Mouse (Mus musculus): ENCODE measurements around the gene Cpvl.

Gene Cpvl

DNA sequence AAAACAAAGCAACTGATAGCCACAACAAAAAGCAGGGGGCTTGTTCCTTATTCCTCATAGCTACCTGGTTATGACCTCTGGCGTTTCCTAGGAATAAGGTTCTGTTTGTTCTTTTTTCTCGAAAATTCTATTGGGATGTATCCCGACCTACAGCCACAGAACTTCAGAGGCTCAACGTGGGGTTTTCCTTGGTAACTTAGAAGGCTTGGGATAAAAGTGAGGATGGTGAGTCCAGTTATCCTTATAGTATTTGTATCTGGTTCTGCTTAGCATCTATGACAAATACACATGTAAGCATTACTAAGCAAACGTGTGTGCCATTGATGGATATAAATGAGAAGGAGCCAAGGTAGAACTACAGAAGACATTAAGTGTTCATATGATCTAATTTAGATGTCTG is at the start of gene Cpvl:
Gene Cpvl, minus strand, starts transcription at position 101 of the 400 bp plus-strand sequence.
- DNase-seq (ENCODE audit: low read depth, low spot score), result no peak

DNA sequence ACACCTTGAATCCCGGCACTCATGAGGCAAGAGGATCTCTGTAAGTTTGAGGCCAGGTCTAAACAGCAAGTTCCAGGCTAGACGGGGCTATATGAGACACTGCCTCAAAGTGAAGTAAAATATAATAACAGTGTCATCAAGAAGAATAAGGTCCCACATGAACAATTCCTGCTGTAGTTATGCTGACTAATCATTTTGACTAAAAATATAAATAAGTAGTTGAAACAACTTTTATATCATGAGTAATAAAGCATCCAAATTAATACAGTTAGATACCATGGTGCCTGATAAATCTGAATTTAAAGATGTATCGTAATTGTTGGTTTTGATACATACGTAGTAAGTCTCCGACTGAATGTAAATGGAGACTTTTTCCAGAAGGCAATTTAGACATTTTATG is 45.4 kb upstream of the Cpvl start:
- DNase-seq (ENCODE audit: low read depth, low spot score), result no peak

GRCm38 (mm10) chr6:54021123-54021789 is 42.8 kb upstream of the Cpvl start:
- peak; percentile 40 for DNase-seq (ENCODE audit: low read depth, low spot score)

DNA sequence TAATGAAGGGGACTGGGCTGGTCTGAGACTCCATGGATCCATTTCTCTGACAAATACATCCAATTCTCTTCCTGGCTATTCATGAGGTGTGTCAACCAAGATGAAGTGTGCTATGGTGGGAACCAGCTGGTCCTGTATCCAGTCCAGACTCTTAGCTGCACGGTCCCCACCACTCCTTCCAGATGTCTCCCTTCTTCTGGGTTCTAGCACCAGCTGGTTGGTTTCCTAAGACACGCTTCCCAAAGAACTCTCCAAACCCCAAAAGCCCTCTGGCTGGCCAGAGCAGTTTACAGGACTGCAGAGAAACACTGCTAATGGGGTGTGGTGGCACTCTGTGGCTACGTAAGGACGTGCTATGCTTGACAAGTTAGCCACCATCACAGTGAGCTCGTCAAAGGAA is 40.4 kb upstream of the Cpvl start:
- DNase-seq (ENCODE audit: low read depth, low spot score), result no peak

DNA sequence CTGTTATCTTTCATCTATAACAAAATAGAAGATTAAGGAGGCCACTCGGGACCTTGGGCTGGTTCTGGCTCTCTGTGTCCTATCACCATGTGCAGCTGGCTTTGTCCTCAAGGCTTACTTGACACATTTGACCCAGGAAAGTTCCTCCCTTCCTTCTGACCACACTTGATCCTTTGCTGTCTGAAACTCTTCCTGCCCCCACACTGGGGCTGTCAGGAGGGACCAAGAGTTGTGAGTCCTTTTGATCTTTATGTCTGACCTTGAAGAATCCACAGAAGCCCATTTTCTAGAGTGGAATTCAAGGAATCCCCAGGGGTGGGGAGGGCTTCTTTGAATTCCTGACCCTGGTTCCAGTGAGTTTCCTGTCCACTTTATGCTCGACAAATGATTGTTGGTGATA is 39.6 kb upstream of the Cpvl start:
- no peak for DNase-seq (ENCODE audit: low read depth, low spot score)

DNA sequence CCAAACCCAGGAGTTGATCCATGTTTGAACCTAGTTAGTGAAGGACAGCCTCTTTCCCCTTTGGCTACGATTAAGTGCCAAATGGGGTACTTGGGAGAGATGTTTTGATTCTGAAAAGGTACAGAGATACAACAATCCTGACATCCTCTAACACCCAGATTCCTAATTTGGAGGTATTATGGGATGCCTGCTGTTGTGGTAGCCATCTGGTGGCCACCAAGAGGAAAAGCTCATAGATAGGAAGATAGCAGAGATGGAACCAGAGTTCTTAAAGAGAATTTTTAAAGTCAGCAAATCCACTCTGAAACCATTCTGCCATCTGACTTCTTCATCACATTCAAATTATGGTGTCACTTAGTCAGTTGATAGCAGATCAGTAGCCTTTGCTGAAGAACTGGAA is 33.7 kb upstream of the Cpvl start:
- DNase-seq (ENCODE audit: low read depth, low spot score), result no peak

- DNase-seq (ENCODE audit: low read depth, low spot score), result no peak
Observed at GRCm38 (mm10) chr6:54010362-54010761, 31.9 kb upstream of the Cpvl start.

- no peak for DNase-seq (ENCODE audit: low read depth, low spot score)
Observed at GRCm38 (mm10) chr6:54009293-54009692, 30.8 kb upstream of the Cpvl start.

GRCm38 (mm10) chr6:54008448-54009120 is 30.1 kb upstream of the Cpvl start:
- no peak for DNase-seq (ENCODE audit: low read depth, low spot score)

DNA sequence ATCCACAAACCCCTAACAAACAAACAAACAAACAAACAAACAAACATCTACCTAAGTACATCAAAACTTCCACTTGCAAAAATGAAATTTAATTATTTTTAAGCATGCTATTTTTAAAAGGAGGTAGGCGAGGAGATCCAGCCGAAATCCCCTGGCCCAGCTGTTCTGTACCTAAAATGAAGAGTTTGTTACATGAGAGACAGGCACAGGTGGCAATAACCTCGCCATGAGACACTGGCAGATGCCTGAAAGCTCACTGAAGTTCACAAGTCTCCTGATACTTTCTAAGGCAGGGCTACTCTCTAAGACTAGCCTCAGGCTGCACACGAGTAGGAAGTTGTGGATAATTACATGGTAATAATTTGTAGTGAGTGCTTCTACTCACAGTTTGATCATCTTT is 26.8 kb upstream of the Cpvl start:
- no peak for DNase-seq (ENCODE audit: low read depth, low spot score)

DNA sequence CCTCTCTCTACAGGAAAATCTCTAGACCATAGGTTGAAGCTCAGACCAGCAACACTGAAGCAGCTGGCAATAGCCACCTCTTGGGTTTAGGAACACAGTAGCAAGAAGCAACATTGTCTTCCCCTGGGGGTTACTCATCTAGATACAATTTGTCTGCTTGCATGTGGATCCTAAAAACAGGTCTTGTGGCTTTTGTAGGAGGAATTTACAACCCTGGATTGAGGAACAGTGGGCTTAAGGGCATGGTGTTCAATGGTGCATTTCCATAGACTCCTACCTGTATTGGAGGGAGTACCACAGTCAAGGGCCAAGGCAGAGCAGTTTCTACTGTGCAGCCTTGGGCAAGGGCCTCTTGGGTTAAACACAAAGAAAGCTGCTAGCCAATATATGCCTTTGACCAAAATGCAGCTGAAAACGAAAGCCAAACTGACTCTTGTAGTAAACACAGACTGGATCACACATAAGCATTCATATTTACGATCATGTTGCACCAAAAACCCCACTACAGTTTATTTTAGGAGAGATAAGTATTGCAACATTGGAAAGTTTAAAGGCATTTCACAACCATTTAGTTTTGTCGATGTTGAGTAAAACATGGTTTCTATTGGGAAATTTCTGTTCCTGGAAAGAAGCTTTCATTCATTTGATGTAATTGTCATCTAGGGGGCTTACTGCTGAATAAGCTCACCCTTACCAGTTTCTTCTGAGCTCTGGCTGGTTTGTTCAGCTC is 17.9 kb upstream of the Cpvl start:
- DNase-seq (ENCODE audit: low read depth, low spot score), result no peak

DNA sequence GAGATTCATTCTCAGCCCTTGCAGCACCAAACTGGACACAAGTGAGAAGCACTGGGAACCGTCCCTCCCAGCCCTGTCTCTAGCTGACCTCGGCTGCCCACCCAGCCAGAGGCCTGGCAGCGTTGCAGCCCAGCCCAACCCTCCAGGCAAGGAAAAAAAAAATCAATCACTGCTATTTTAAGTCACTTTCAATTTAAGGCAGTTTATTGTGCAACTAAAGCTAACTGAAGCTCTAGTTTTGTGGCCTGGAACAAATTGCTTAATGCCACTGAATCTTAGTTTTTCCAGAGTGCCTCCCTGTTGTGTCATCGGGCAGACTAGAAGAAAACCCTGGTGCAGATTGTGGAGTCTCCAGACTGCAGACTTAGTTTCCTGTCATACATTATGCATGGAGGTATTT is 17.0 kb upstream of the Cpvl start:
- DNase-seq (ENCODE audit: low read depth, low spot score), result no peak

DNA sequence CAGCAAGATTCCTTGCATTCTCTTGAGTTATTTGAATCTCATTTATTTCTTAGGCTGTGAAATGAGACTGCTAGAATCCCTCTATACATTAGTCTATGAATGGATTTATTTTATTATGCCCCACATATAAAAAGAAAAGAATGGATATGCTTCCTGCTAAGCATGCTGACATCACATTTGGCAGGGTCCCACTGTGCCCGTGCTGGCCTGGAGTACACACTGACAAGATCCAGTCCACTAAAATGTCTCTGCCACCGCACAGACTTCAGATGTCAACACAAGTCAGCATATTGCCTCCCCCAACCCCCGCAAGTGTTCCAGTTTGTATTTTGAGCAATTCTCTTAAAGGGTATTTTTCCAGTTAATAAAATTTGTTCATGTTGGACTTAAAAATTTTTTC is 13.9 kb upstream of the Cpvl start:
- no peak for DNase-seq (ENCODE audit: low read depth, low spot score)

DNA sequence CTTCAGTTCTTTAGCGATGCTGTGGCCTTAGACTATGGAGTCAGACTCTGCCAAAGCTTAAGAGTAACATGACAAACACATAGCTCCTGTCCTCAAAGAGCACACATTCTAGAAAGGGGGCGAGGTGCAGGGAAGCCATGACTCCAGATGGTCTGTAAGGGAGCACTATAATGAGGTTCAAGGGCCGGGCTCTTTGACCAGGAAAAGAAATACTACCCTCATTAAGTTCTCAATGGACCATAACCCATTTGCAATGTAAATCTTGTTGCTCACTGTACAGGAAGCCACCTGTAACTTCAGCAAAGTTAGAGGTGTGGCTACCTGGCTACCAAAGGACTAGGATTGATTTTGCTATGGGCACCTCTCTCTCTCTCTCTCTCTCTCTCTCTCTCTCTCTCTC is 8.8 kb upstream of the Cpvl start:
- no peak for DNase-seq (ENCODE audit: low read depth, low spot score)

DNA sequence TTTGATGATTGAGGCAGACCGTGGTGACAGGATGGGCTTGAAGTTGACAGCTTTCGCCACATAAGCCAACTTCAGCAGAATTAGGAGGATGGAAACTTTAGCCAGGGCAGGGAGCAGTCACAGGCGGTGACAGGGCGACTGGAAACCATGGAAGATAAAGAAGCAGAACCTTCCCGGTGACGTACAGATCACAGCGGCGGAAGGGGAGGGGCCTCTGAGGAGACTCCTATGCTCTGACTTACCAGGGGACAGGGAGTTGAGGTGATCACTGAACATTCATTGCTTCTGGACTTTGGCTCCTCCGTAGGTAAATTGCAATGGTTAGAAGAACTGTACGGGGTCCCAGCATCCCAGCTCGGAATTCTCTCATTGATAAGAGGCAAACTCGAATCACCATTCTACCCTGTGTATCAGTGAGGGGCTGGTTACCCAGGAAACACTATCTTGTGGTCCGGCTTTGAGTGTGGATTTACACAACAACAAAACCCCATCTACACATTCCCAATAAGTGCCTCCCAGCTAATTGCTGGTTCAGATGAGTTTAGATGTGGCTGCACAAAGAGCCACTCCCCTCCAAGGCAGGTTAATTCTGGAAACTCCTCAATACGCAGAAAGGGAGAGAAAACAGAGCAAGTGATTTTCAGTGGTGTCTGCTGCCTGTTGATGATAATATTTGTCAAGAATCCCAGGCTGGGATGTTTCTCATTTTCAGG is 8.0 kb upstream of the Cpvl start:
- peak; percentile 20 for DNase-seq (ENCODE audit: low read depth, low spot score)

- DNase-seq (ENCODE audit: low read depth, low spot score), result no peak
Observed at GRCm38 (mm10) chr6:53983820-53984219, 5.3 kb upstream of the Cpvl start.

DNA sequence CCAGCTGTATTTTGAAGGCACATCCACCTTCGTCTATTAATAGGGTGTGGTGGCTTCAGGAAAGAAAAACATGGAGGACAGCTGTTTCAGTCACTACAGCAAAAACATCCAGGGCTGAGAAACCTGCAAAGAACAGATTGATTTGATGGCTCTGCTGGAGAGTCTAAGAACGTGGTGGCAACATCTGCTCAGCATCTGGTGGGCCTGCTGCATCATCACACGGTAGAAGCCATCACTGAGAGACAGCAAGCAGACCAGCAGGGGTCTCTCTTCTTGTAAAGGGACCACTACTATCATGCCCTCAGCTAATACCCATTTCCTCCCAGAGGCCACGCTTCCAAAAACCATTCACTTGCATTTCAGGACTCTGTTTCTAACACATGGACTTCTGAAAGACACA is 4.1 kb upstream of the Cpvl start:
- DNase-seq (ENCODE audit: low read depth, low spot score), result peak; percentile 24

- DNase-seq (ENCODE audit: low read depth, low spot score), result no peak
Observed at GRCm38 (mm10) chr6:53982047-53982600, 3.7 kb upstream of the Cpvl start.

- no peak for DNase-seq (ENCODE audit: low read depth, low spot score)
Observed at GRCm38 (mm10) chr6:53980817-53981480, 2.5 kb upstream of the Cpvl start.

DNA sequence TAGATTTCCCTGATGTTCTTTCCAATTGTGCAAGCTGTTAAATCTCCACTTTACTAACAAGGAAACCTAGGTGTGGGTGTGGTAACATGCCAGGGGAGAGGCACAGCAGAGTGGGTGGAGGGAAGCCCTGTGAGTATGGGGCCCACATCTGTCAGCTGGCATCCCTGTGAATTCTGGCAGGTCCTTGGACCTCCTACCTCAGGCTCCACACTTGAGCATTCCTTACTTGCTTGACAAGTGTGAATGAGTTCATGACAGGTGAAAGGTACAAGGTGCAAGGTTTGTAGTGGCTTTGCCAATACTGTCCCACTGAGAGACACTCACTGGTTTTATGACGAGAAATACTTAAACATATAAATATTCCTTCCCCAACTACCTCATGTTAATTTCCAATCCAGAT is 4.4 kb downstream of the Cpvl start:
- DNase-seq (ENCODE audit: low read depth, low spot score), result no peak

DNA sequence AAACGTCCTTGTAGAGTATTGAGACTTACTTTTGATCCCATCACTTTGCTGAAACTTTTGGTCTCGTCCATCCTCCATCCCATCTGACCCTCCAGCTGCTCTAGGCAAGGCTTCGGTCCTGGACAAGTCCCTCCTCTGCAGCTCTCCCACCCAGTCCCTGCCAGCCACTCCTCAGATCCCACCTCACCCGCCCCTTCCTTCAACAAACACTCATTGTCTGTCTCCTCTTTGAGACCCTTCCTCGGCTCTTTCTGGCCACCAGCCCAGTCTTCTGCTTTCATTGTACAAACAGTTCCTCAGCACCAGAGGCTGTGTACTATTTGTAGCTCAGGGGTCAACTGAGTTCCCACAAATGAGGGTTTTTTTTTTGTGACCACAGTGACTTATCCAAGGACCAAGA is 5.0 kb downstream of the Cpvl start:
- DNase-seq (ENCODE audit: low read depth, low spot score), result no peak
